Mouse (Mus musculus): ENCODE measurements at regions not wholly inside any gene's neighbourhood (a gene's known extent, or its start where the extent isn't known, plus 50 kb on each side); places are given as distances from the start of the nearest gene placed in this dataset.

GRCm38 (mm10) chr7:95760945-95761661 lies 409.9 kb upstream of the Tenm4 start:
- H3K4me1 ChIP-seq: peaks cover 5% of the 10 kb centered on the region; the same call in 1 of the 2 replicates
- no peak overlapping the region for H3K9ac ChIP-seq (replicated peaks)
- no peak overlapping the region for H3K27ac ChIP-seq (replicated peaks)
- no peak overlapping the region for H3K4me3 ChIP-seq (replicated peaks)
- no peaks in the 10 kb centered on the region for H3K27me3 ChIP-seq (replicated peaks)
- H3K36me3 ChIP-seq: no peaks in the 10 kb centered on the region
- WGBS: 42% methylated on average over 12 of the region's 12 CpGs
- H3K4me2 ChIP-seq: no peak overlapping the region
- 0 out of 2 replicates have a peak, but pooled peaks have one; percentile 41 for ATAC-seq (ENCODE audit: low FRiP score)
- H3K9me3 ChIP-seq (replicated peaks): no peaks in the 10 kb centered on the region

GRCm38 (mm10) chr7:95766356-95767150 lies 404.5 kb upstream of the Tenm4 start:
- no peaks in the 10 kb centered on the region for H3K36me3 ChIP-seq
- H3K4me2 ChIP-seq: no peak overlapping the region
- no peak for ATAC-seq (ENCODE audit: low FRiP score)
- 0 out of 2 replicates have a peak, but pooled peaks cover under 1% of the 10 kb centered on the region for H3K4me1 ChIP-seq
- H3K27ac ChIP-seq (replicated peaks): no peak overlapping the region
- no peak overlapping the region for H3K9ac ChIP-seq (replicated peaks)
- no peaks in the 10 kb centered on the region for H3K9me3 ChIP-seq (replicated peaks)
- H3K27me3 ChIP-seq (replicated peaks): no peaks in the 10 kb centered on the region
- WGBS: 89% methylated on average over 6 of the region's 6 CpGs
- no peak overlapping the region for H3K4me3 ChIP-seq (replicated peaks)

- no peaks in the 10 kb centered on the region for H3K9me3 ChIP-seq (replicated peaks)
- H3K27ac ChIP-seq (replicated peaks): no peak overlapping the region
- no peak overlapping the region for H3K4me3 ChIP-seq (replicated peaks)
- no peaks in the 10 kb centered on the region for H3K27me3 ChIP-seq (replicated peaks)
- no peak for ATAC-seq (ENCODE audit: low FRiP score)
- no peak overlapping the region for H3K4me2 ChIP-seq
- H3K4me1 ChIP-seq: no peaks in the 10 kb centered on the region
- H3K9ac ChIP-seq (replicated peaks): no peak overlapping the region
- no peaks in the 10 kb centered on the region for H3K36me3 ChIP-seq
Measured at GRCm38 (mm10) chr7:95784523-95784922, 386.5 kb upstream of the Tenm4 start.

GRCm38 (mm10) chr7:95787543-95787942 lies 383.5 kb upstream of the Tenm4 start:
- no peaks in the 10 kb centered on the region for H3K36me3 ChIP-seq
- no peaks in the 10 kb centered on the region for H3K4me1 ChIP-seq
- no peak overlapping the region for H3K4me3 ChIP-seq (replicated peaks)
- ATAC-seq (ENCODE audit: low FRiP score): no peak
- no peaks in the 10 kb centered on the region for H3K27me3 ChIP-seq (replicated peaks)
- H3K9ac ChIP-seq (replicated peaks): no peak overlapping the region
- no peak overlapping the region for H3K4me2 ChIP-seq
- no peak overlapping the region for H3K27ac ChIP-seq (replicated peaks)
- 94% methylated on average over 1 of the region's 1 CpGs for WGBS
- H3K9me3 ChIP-seq (replicated peaks): no peaks in the 10 kb centered on the region

GRCm38 (mm10) chr7:95787951-95788350 lies 383.1 kb upstream of the Tenm4 start:
- no peaks in the 10 kb centered on the region for H3K36me3 ChIP-seq
- H3K9ac ChIP-seq (replicated peaks): no peak overlapping the region
- no peaks in the 10 kb centered on the region for H3K4me1 ChIP-seq
- H3K4me2 ChIP-seq: no peak overlapping the region
- WGBS: 93% methylated on average over 3 of the region's 3 CpGs
- no peaks in the 10 kb centered on the region for H3K9me3 ChIP-seq (replicated peaks)
- no peak overlapping the region for H3K4me3 ChIP-seq (replicated peaks)
- ATAC-seq (ENCODE audit: low FRiP score): no peak
- no peaks in the 10 kb centered on the region for H3K27me3 ChIP-seq (replicated peaks)
- H3K27ac ChIP-seq (replicated peaks): no peak overlapping the region

- H3K4me3 ChIP-seq (replicated peaks): no peak overlapping the region
- no peak overlapping the region for H3K27ac ChIP-seq (replicated peaks)
- H3K4me2 ChIP-seq: no peak overlapping the region
- no peak overlapping the region for H3K9ac ChIP-seq (replicated peaks)
- H3K36me3 ChIP-seq: no peaks in the 10 kb centered on the region
- no peaks in the 10 kb centered on the region for H3K27me3 ChIP-seq (replicated peaks)
- no peak for ATAC-seq (ENCODE audit: low FRiP score)
- H3K4me1 ChIP-seq: no peaks in the 10 kb centered on the region
- no peaks in the 10 kb centered on the region for H3K9me3 ChIP-seq (replicated peaks)
- WGBS: 85% methylated on average over 5 of the region's 5 CpGs
Measured at GRCm38 (mm10) chr7:95789424-95789823, 381.6 kb upstream of the Tenm4 start.

GRCm38 (mm10) chr7:95799022-95799421 lies 372.0 kb upstream of the Tenm4 start:
- H3K27ac ChIP-seq (replicated peaks): no peak overlapping the region
- WGBS: 67% methylated on average over 3 of the region's 3 CpGs
- no peak overlapping the region for H3K4me2 ChIP-seq
- H3K9ac ChIP-seq (replicated peaks): no peak overlapping the region
- no peaks in the 10 kb centered on the region for H3K4me1 ChIP-seq
- no peaks in the 10 kb centered on the region for H3K27me3 ChIP-seq (replicated peaks)
- no peaks in the 10 kb centered on the region for H3K36me3 ChIP-seq
- no peak overlapping the region for H3K4me3 ChIP-seq (replicated peaks)
- no peaks in the 10 kb centered on the region for H3K9me3 ChIP-seq (replicated peaks)
- ATAC-seq (ENCODE audit: low FRiP score): no peak

- H3K9ac ChIP-seq (replicated peaks): no peak overlapping the region
- ATAC-seq (ENCODE audit: low FRiP score): no peak
- H3K27me3 ChIP-seq (replicated peaks): no peaks in the 10 kb centered on the region
- 47% methylated on average over 3 of the region's 3 CpGs for WGBS
- H3K4me3 ChIP-seq (replicated peaks): no peak overlapping the region
- no peak overlapping the region for H3K27ac ChIP-seq (replicated peaks)
- no peaks in the 10 kb centered on the region for H3K9me3 ChIP-seq (replicated peaks)
- no peak overlapping the region for H3K4me2 ChIP-seq
- H3K4me1 ChIP-seq: no peaks in the 10 kb centered on the region
- H3K36me3 ChIP-seq: no peaks in the 10 kb centered on the region
Measured at GRCm38 (mm10) chr7:95809626-95810025, 361.4 kb upstream of the Tenm4 start.

GRCm38 (mm10) chr7:95810096-95810495 lies 360.9 kb upstream of the Tenm4 start:
- no peaks in the 10 kb centered on the region for H3K9me3 ChIP-seq (replicated peaks)
- WGBS: 20% methylated on average over 4 of the region's 4 CpGs
- no peak overlapping the region for H3K4me3 ChIP-seq (replicated peaks)
- no peak for ATAC-seq (ENCODE audit: low FRiP score)
- H3K4me1 ChIP-seq: no peaks in the 10 kb centered on the region
- no peaks in the 10 kb centered on the region for H3K27me3 ChIP-seq (replicated peaks)
- no peak overlapping the region for H3K9ac ChIP-seq (replicated peaks)
- no peak overlapping the region for H3K27ac ChIP-seq (replicated peaks)
- no peak overlapping the region for H3K4me2 ChIP-seq
- no peaks in the 10 kb centered on the region for H3K36me3 ChIP-seq

GRCm38 (mm10) chr7:95814865-95815264 lies 356.2 kb upstream of the Tenm4 start:
- H3K4me3 ChIP-seq (replicated peaks): no peak overlapping the region
- no peaks in the 10 kb centered on the region for H3K27me3 ChIP-seq (replicated peaks)
- H3K9me3 ChIP-seq (replicated peaks): no peaks in the 10 kb centered on the region
- no peak overlapping the region for H3K27ac ChIP-seq (replicated peaks)
- whole genome bisulfite sequencing: 13% methylated on average over 2 of the region's 2 CpGs
- no peaks in the 10 kb centered on the region for H3K4me1 ChIP-seq
- no peak overlapping the region for H3K4me2 ChIP-seq
- H3K36me3 ChIP-seq: no peaks in the 10 kb centered on the region
- no peak overlapping the region for H3K9ac ChIP-seq (replicated peaks)
- ATAC-seq (ENCODE audit: low FRiP score): no peak

- Histone ChIP-seq H3K4me1 (no peaks in the 10 kb centered on the region), H3K9ac (replicated peaks) (no peak overlapping the region), H3K27me3 (replicated peaks) (no peaks in the 10 kb centered on the region), H3K36me3 (no peaks in the 10 kb centered on the region), H3K4me3 (replicated peaks) (no peak overlapping the region), H3K9me3 (replicated peaks) (no peaks in the 10 kb centered on the region), H3K4me2 (no peak overlapping the region), H3K27ac (replicated peaks) (no peak overlapping the region)
- WGBS: 79% methylated on average over 4 of the region's 4 CpGs
- ATAC-seq (ENCODE audit: low FRiP score): no peak
Measured at GRCm38 (mm10) chr7:95823539-95823938, 347.5 kb upstream of the Tenm4 start.

GRCm38 (mm10) chr7:95829889-95830288 lies 341.2 kb upstream of the Tenm4 start:
- Histone ChIP-seq H3K4me3 (replicated peaks) (no peak overlapping the region), H3K4me1 (peaks cover 4% of the 10 kb centered on the region; the same call in 1 of the 2 replicates), H3K27ac (replicated peaks) (no peak overlapping the region), H3K9ac (replicated peaks) (no peak overlapping the region), H3K36me3 (no peaks in the 10 kb centered on the region), H3K4me2 (no peak overlapping the region), H3K9me3 (replicated peaks) (no peaks in the 10 kb centered on the region), H3K27me3 (replicated peaks) (no peaks in the 10 kb centered on the region)
- ATAC-seq (ENCODE audit: low FRiP score): no peak
- 67% methylated on average over 4 of the region's 4 CpGs for WGBS
